1 mouse cellular context compared by ENCODE assay signal in genomic region chr3:88944109-88944508, GRCm38 (mm10).
A peak's percentile ranks its signal among the peaks of the same experiment; 100 is the strongest.
TF ChIP-seq lines count a peak whose summit lies in the region.

No protein-coding gene starts in this region.

TF ChIP-seq in MEL, 35 proteins besides CTCF, POLR2A, EP300 and RAD21 (continued from another document):
- TF ChIP-seq GATA1 (IDR thresholded peaks at IDR 0.05; ENCODE audit: low read depth, low read length) (peak; percentile 27; the same call in 1 of the 2 replicates), TCF12 (IDR thresholded peaks at IDR 0.05; ENCODE audit: low read depth, low read length) (peak; percentile 57; the same call in 1 of the 2 replicates), MYC (IDR thresholded peaks at IDR 0.05; ENCODE audit: low read depth, low read length) (no peak), MEF2A (IDR thresholded peaks at IDR 0.05; ENCODE audit: extremely low read depth, insufficient replicate concordance, low read depth, low read length, poor library complexity, severe bottlenecking) (peak; percentile 61; the same call in 1 of the 2 replicates), ETS1 (IDR thresholded peaks at IDR 0.05; ENCODE audit: low read depth, low read length) (peak; percentile 44; the same call in 1 of the 2 replicates), SIN3A (IDR thresholded peaks at IDR 0.05; ENCODE audit: low read length) (peak; percentile 33; the same call in 1 of the 2 replicates)
